Mouse (Mus musculus): ENCODE results near the gene Fgf9. TPM values are rescaled to one million over a fixed set of nuclear protein-coding genes. Genes with fewer than 3 reads are reported as not detected.
A peak's percentile ranks its signal among the peaks of the same experiment; 100 is the strongest.

Gene Fgf9
- polyA plus RNA-seq, 1 experiment from 2014 or later: 3.3 TPM

GRCm38 (mm10) chr14:58150471-58150855, 80.1 kb downstream of the Fgf9 start:
- Histone ChIP-seq H3K4me2 (peak overlapping the region; percentile 47), H3K9me3 (replicated peaks) (no peaks in the 10 kb centered on the region), H3K36me3 (ENCODE audit: poor library complexity, severe bottlenecking) (no peaks in the 10 kb centered on the region), H3K4me1 (peaks cover 5% of the 10 kb centered on the region; the same call in 1 of the 2 replicates), H3K27ac (no peak overlapping the region), H3K9ac (no peak overlapping the region), H3K4me3 (peak overlapping the region; percentile 17; the same call in 1 of the 2 replicates), H3K27me3 (0 out of 2 replicates have a peak, but pooled peaks cover 4% of the 10 kb centered on the region)
- no peak for ATAC-seq
- whole genome bisulfite sequencing: 43% methylated on average over 13 of the region's 13 CpGs

DNA sequence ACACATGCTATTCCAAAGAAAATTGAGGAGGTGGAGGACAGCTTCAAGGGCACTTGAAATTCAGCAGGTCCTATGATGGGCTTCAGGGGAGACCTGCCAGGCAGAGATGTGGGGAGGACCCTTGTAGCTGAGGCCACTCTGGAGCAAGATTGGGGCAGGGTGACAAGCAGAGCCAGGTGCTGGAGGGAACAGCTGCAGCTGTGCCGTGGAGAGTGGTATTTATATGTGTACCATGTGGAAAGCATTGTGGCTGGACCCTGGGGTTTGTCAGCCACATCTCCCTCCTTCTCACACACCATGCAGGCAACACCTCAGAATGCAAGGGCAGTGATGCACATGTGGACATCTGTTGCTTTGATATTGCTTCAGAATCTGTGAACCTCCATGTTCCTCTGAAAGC, 81.8 kb downstream of the Fgf9 start:
- H3K4me1 ChIP-seq: peaks cover 5% of the 10 kb centered on the region; the same call in 1 of the 2 replicates
- no peak overlapping the region for H3K9ac ChIP-seq
- no peak overlapping the region for H3K27ac ChIP-seq
- ATAC-seq: no peak
- H3K4me3 ChIP-seq: no peak overlapping the region
- 71% methylated on average over 1 of the region's 1 CpGs for WGBS
- no peak overlapping the region for H3K4me2 ChIP-seq
- H3K36me3 ChIP-seq (ENCODE audit: poor library complexity, severe bottlenecking): no peaks in the 10 kb centered on the region
- 0 out of 2 replicates have a peak, but pooled peaks cover 4% of the 10 kb centered on the region for H3K27me3 ChIP-seq
- H3K9me3 ChIP-seq (replicated peaks): no peaks in the 10 kb centered on the region

DNA sequence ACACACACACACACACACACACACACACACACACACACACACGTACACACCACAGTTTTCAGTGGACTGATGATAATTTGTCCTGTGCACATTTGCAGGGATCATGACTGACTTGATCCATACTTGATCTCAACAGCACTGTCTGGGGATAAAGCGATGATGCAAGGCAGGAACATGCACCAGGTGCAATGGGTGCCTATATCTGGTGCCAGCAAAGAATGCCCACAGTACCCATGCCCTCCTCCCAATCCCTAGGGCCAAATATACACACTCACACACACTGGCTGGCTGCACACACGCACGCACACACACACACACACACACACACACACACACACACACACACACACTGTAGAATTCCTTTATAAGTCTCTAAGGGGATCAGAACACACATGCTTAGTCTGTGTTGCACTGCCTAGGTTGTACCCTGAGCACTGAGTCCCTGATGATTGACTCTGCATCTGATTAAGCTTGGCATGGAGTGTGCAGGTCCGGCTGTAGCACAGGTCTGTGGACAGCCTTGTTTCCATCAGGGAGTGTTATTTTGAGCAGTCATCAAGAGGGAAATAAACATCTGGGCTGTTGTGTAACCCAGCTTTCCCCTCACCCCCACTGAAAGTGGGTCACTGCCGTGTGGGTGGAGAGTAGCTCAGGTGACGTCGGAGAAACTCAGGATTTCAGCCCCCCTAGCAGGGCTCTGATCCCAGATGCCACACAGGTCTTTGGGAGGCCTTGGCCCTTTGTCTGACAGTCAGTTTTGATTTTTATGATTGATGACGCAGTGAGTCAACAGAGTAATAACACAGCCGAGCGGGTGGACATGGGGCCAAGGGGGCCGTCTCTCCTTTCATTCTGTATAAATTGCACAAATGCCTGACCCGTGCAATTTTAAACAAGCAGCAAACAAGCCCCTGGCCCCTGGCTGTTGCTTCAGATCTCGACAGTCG, 83.4 kb downstream of the Fgf9 start:
- Histone ChIP-seq H3K36me3 (ENCODE audit: poor library complexity, severe bottlenecking) (no peaks in the 10 kb centered on the region), H3K9ac (no peak overlapping the region), H3K4me1 (peaks cover 5% of the 10 kb centered on the region; the same call in 1 of the 2 replicates), H3K9me3 (replicated peaks) (no peaks in the 10 kb centered on the region), H3K4me3 (no peak overlapping the region), H3K27ac (no peak overlapping the region), H3K27me3 (0 out of 2 replicates have a peak, but pooled peaks cover 4% of the 10 kb centered on the region), H3K4me2 (no peak overlapping the region)
- WGBS: 68% methylated on average over 15 of the region's 15 CpGs
- no peak for ATAC-seq

GRCm38 (mm10) chr14:58160624-58161023, 90.3 kb downstream of the Fgf9 start:
- Histone ChIP-seq H3K36me3 (ENCODE audit: poor library complexity, severe bottlenecking) (no peaks in the 10 kb centered on the region), H3K27me3 (no peaks in the 10 kb centered on the region), H3K4me1 (no peaks in the 10 kb centered on the region), H3K4me3 (no peak overlapping the region), H3K4me2 (no peak overlapping the region), H3K27ac (no peak overlapping the region), H3K9me3 (replicated peaks) (no peaks in the 10 kb centered on the region), H3K9ac (no peak overlapping the region)
- WGBS: 89% methylated on average over 1 of the region's 1 CpGs
- no peak for ATAC-seq

Other genes with a start within 250 kb of the Fgf9 start
- gene Ska3, start 244.4 kb upstream of the Fgf9 start, polyA plus RNA-seq (2015; fragmentation: Nextera tagmentation; extraction: Ambion mirVana): 34.8 and 37.6 TPM in 2 replicates
- gene Mrpl57, start 244.3 kb upstream of the Fgf9 start, polyA plus RNA-seq (2015; fragmentation: Nextera tagmentation; extraction: Ambion mirVana): 151 and 152 TPM in 2 replicates
- gene Zdhhc20, start 180.3 kb upstream of the Fgf9 start, polyA plus RNA-seq (2015; fragmentation: Nextera tagmentation; extraction: Ambion mirVana): 54.2 and 55.1 TPM in 2 replicates
- 64.2 and 69.1 TPM in 2 replicates for gene Micu2, start 71.3 kb upstream of the Fgf9 start, polyA plus RNA-seq (2015; fragmentation: Nextera tagmentation; extraction: Ambion mirVana)

Data from forebrain, embryonic 13.5 days (tissue).